Comparison of ENCODE assay signal across 22 mouse cellular contexts in the genomic region with DNA sequence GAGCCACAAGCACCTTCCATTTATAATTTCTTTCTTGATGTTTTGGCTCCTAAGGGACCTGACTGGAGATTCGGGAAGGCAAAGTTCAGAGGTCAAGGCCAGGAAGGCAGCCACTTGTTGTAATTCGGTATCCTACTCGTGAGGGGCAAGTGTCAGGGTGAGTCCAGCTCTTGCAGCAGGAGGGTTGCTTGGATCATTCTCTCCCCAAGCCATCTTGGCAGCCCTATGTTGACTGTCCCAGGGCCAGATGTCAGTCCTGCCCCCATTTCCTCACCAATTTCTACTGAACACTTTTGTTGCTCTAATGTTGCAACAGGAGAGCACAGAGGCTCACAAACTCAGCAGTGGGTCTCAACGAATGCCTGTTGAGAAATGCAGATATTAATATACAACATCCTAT. TPM values are rescaled to one million over a fixed set of nuclear protein-coding genes. Genes with fewer than 3 reads are reported as not detected.
DNase-seq lines count a peak whose midpoint lies in the region; ATAC-seq lines count a peak whose summit lies in the region.
"Had no signal": no experiment of that assay in that cellular context is flagged by ENCODE, and none has a peak within 500 bp of the region (broad histone marks: within the 10 kb centered on the region; RNA-seq: fewer than 3 reads in every experiment).

No protein-coding gene starts in this region.

- peaks cover 74% of the 10 kb centered on the region for H3K4me1 ChIP-seq in heart, embryonic 10.5 days
- H3K4me1 ChIP-seq in kidney, embryonic 15.5 days = peaks cover 77% of the 10 kb centered on the region

- no peak overlapping the region for H3K4me2 ChIP-seq in kidney, embryonic 15.5 days
- H3K4me2 ChIP-seq: forebrain, embryonic 12.5 days; intestine, embryonic 15.5 days; limb, embryonic 15.5 days; liver, embryonic 15.5 days; midbrain, embryonic 12.5 days had no signal

- no peak overlapping the region for H3K4me3 ChIP-seq in heart, embryonic 10.5 days
- no peak overlapping the region for H3K4me3 ChIP-seq in kidney, embryonic 15.5 days (replicated peaks)
- H3K4me3 ChIP-seq: embryonic facial prominence, embryonic 10.5 days; forebrain, embryonic 12.5 days; hindbrain, embryonic 15.5 days; intestine, embryonic 15.5 days; layer of hippocampus, adult 2 months; limb, embryonic 15.5 days; liver, embryonic 15.5 days; midbrain, embryonic 12.5 days; neural tube, embryonic 12.5 days had no signal

- no peak overlapping the region for H3K27ac ChIP-seq in heart, embryonic 10.5 days
- no peak overlapping the region for H3K27ac ChIP-seq in kidney, embryonic 15.5 days
- H3K27ac ChIP-seq: embryonic facial prominence, embryonic 10.5 days; forebrain, embryonic 12.5 days; hindbrain, embryonic 15.5 days; intestine, embryonic 15.5 days; kidney, postnatal 0 days; layer of hippocampus, adult 2 months; limb, embryonic 15.5 days; liver, embryonic 15.5 days; macrophage; midbrain, embryonic 12.5 days; neural tube, embryonic 12.5 days had no signal

- H3K36me3 ChIP-seq in heart, embryonic 10.5 days = no peaks in the 10 kb centered on the region
- 0 out of 2 replicates have a peak, but pooled peaks cover 3% of the 10 kb centered on the region for H3K36me3 ChIP-seq in kidney, embryonic 15.5 days
- H3K36me3 ChIP-seq: forebrain, embryonic 12.5 days; hindbrain, embryonic 15.5 days; intestine, embryonic 15.5 days; liver, embryonic 15.5 days; midbrain, embryonic 12.5 days; neural tube, embryonic 12.5 days had no signal

- no peaks in the 10 kb centered on the region for H3K27me3 ChIP-seq in heart, embryonic 10.5 days (ENCODE audit: insufficient read depth, poor library complexity, severe bottlenecking)
- no peaks in the 10 kb centered on the region for H3K27me3 ChIP-seq in kidney, embryonic 15.5 days
- H3K27me3 ChIP-seq: forebrain, embryonic 12.5 days; hindbrain, embryonic 15.5 days; intestine, embryonic 15.5 days; limb, embryonic 15.5 days; neural tube, embryonic 12.5 days had no signal

- no peaks in the 10 kb centered on the region for H3K9me3 ChIP-seq in heart, embryonic 10.5 days
- no peaks in the 10 kb centered on the region for H3K9me3 ChIP-seq in kidney, embryonic 15.5 days (replicated peaks)
- H3K9me3 ChIP-seq: embryonic facial prominence, embryonic 10.5 days; forebrain, embryonic 12.5 days; hindbrain, embryonic 15.5 days; intestine, embryonic 15.5 days; limb, embryonic 15.5 days; liver, embryonic 15.5 days; midbrain, embryonic 12.5 days; neural tube, embryonic 12.5 days had no signal

- no peak overlapping the region for H3K9ac ChIP-seq in kidney, embryonic 15.5 days
- H3K9ac ChIP-seq: forebrain, embryonic 12.5 days; hindbrain, embryonic 15.5 days; intestine, embryonic 15.5 days; limb, embryonic 15.5 days; liver, embryonic 15.5 days; midbrain, embryonic 12.5 days; neural tube, embryonic 12.5 days had no signal

- ATAC-seq in kidney, embryonic 15.5 days (replicated peaks; ENCODE audit: low FRiP score) = no peak
- no peak for ATAC-seq in megakaryocyte, adult 5-6 weeks (ENCODE audit: poor library complexity, severe bottlenecking)
- ATAC-seq: intestine, embryonic 15.5 days had no signal

- WGBS in heart, embryonic 10.5 days = 54% methylated on average over 4 of the region's 4 CpGs
- 32% methylated on average over 4 of the region's 4 CpGs for WGBS in kidney, embryonic 15.5 days

- peak; percentile 50 to 69 for DNase-seq in heart, adult 18-20 months
- DNase-seq in heart, embryonic 10.5 days (ENCODE audit: low spot score) = no peak
- DNase-seq in kidney, postnatal 25 days = peak; percentile 34 to 53
- DNase-seq in lung, postnatal 10 days = peak; percentile 41
- peak; percentile 45 for DNase-seq in skeletal muscle tissue, adult 2 months (ENCODE audit: low read depth, low spot score)
- DNase-seq: cerebellum, adult 8-10 months; gastrocnemius, postnatal 10 days; right cerebral cortex, adult 18-20 months; thymus, postnatal 14 days had no signal

RNA-seq across cellular contexts. Expression of gene Afap1, which starts 5.0 kb away (rescaled TPM):
- 10 to 100 TPM; 16.9 to 19.2 TPM for total RNA-seq in heart, adult 18-20 months (2021)
- 21.7 and 27.0 TPM in 2 replicates for polyA plus RNA-seq in heart, embryonic 10.5 days (2016; fragmentation: Nextera tagmentation; extraction: Ambion mirVana)
- polyA plus RNA-seq in kidney, embryonic 15.5 days (2015; fragmentation: Nextera tagmentation; extraction: Ambion mirVana) = 24.7 and 25.4 TPM in 2 replicates
- total RNA-seq in megakaryocyte, adult 5-6 weeks (2015) = 2.6 and 2.7 TPM in 2 replicates
- 2.0 and 3.1 TPM in 2 replicates for total RNA-seq in megakaryocyte, adult 5-6 weeks (2017)

Comparison
In these comparisons a context has a peak if more than half of its experiments do, and no peak if none do; other contexts are left out.
1. RNA of gene Afap1, which starts 5.0 kb away (total RNA-seq): 16.9 to 19.2 TPM in heart, adult 18-20 months; 2.0 to 3.1 TPM in megakaryocyte, adult 5-6 weeks; every median in the first group is over 4 times any median in the second.